Mouse (Mus musculus) adipose tissue, adult 10 weeks (tissue): ENCODE measurements around the gene Mrm2. TPM values are rescaled to one million over a fixed set of nuclear protein-coding genes. Genes with fewer than 3 reads are reported as not detected.

Experiments used
- polyA plus RNA-seq: library from polyadenylated mRNA; stranded (reverse); fragments of 350-450 nt; fragmentation: Illumina TruSeq; extraction: RNeasy Lipid Tissue Mini Kit (QIAGEN cat#74804); gene quantifications from one replicate; pipeline ENCODE4 v1.2.3, GENCODE M21; 2014; ENCODE audit warnings: low read depth, low replicate concordance

Gene Mrm2
- polyA plus RNA-seq, result 6.0 TPM

GRCm38 (mm10) chr5:140331615-140332512, at the start of gene Mrm2:
Gene Mrm2 (minus strand): TSS chr5:140331898.

DNA sequence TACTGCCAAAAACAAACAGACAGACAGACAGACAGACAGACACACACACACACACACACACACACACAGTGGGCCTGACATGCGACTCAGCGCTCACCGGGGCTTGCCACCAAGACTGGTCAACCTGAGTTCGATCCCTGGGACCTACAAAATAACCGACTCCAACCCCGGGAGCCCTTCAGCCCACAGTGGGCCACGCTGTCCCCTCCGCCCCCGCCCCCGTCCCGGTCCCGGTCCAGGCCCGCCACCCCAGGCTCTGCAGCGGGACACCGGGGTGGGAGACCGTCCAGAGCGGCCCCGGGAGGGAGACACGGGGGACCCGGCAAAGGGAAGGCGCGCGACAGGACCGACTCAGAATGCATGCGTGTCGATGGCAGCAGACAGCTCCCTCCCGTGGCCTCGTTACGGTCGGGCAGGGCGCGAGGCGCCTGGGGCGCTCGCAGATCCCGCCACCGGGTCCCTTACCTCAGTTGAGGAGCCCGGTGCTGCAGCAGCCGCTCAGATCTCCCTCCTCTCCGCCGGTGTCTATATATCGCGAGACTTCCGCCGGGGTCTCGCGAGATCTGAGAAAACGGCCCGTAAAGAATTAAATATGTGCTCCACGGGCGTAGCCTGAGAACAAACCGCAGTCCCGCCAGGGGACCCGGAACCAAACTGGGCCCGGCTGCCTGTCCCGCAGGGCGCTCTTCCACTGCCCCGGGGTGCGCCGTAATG, 10.5 kb downstream of the Mrm2 start, which contains the start of the genes Mad1l1 and Nudt1:
Gene Mad1l1 (minus strand): TSS at position 511 of the 714 bp plus-strand sequence.
Gene Nudt1 (plus strand): TSS at position 615 of the 714 bp plus-strand sequence.

Other genes with a start within 250 kb of the Mrm2 start
- 8.9 TPM for gene Mad1l1, start 10.3 kb downstream of the Mrm2 start, polyA plus RNA-seq
- 16.1 TPM for gene Nudt1, start 10.2 kb downstream of the Mrm2 start, polyA plus RNA-seq
- gene Snx8, start 57.4 kb upstream of the Mrm2 start, polyA plus RNA-seq, result 15.6 TPM
- 130 TPM for gene Eif3b, start 87.4 kb upstream of the Mrm2 start, polyA plus RNA-seq
- not detected for gene Gm4869, start 113.7 kb upstream of the Mrm2 start, polyA plus RNA-seq
- gene Chst12, start 173.7 kb upstream of the Mrm2 start, polyA plus RNA-seq, result 28.3 TPM
- gene Grifin, start 233.2 kb upstream of the Mrm2 start, polyA plus RNA-seq, result not detected